Mouse (Mus musculus) lung, postnatal 36 days (tissue): ENCODE measurements around the gene Olfr145.

ENCODE experiments used
- DNase-seq: peaks from one replicate; pipeline ENCODE4 v3.0.0; 2022; ENCODE audit warnings: mixed read lengths

The Olfr145 gene

GRCm38 (mm10) chr9:37896661-37897060, at the start of gene Olfr145:
Gene Olfr145 (plus strand): TSS chr9:37896724.
- no peak for DNase-seq

GRCm38 (mm10) chr9:37849267-37849666, 47.3 kb upstream of the Olfr145 start:
- no peak for DNase-seq

- no peak for DNase-seq
These were observed 42.6 kb upstream of the Olfr145 start, which contains the start of gene Olfr877 for GRCm38 (mm10) chr9:37853969-37854368. Gene Olfr877 (plus strand): TSS chr9:37854269.

GRCm38 (mm10) chr9:37863325-37863724, 33.2 kb upstream of the Olfr145 start:
- no peak for DNase-seq

- no peak for DNase-seq
These were observed 26.3 kb upstream of the Olfr145 start for GRCm38 (mm10) chr9:37870246-37870645.

GRCm38 (mm10) chr9:37871097-37871496, 25.4 kb upstream of the Olfr145 start:
- no peak for DNase-seq

GRCm38 (mm10) chr9:37871536-37871935, 25.0 kb upstream of the Olfr145 start:
- DNase-seq = no peak

- DNase-seq = no peak
These were observed 5.6 kb upstream of the Olfr145 start for GRCm38 (mm10) chr9:37890960-37891359.

GRCm38 (mm10) chr9:37905555-37905954, 9.0 kb downstream of the Olfr145 start:
- DNase-seq = no peak

GRCm38 (mm10) chr9:37917540-37917939, 21.0 kb downstream of the Olfr145 start, which contains the start of gene Olfr878:
Gene Olfr878 (plus strand): TSS chr9:37917840.
- no peak for DNase-seq

- no peak for DNase-seq
These were observed 21.5 kb downstream of the Olfr145 start for GRCm38 (mm10) chr9:37918018-37918417.

GRCm38 (mm10) chr9:37924194-37924593, 27.7 kb downstream of the Olfr145 start:
- DNase-seq = no peak

- DNase-seq = no peak
These were observed 28.9 kb downstream of the Olfr145 start for GRCm38 (mm10) chr9:37925445-37925844.

GRCm38 (mm10) chr9:37926019-37927013, 29.8 kb downstream of the Olfr145 start:
- DNase-seq = no peak

- DNase-seq = peak; percentile 62
These were observed 36.0 kb downstream of the Olfr145 start for GRCm38 (mm10) chr9:37932519-37932918.

- DNase-seq = no peak
These were observed 37.6 kb downstream of the Olfr145 start for GRCm38 (mm10) chr9:37934146-37934545.

- no peak for DNase-seq
These were observed 44.6 kb downstream of the Olfr145 start for GRCm38 (mm10) chr9:37941167-37941566.
